Mouse (Mus musculus): Measurements from ENCODE around the gene Cpa5.

DNA sequence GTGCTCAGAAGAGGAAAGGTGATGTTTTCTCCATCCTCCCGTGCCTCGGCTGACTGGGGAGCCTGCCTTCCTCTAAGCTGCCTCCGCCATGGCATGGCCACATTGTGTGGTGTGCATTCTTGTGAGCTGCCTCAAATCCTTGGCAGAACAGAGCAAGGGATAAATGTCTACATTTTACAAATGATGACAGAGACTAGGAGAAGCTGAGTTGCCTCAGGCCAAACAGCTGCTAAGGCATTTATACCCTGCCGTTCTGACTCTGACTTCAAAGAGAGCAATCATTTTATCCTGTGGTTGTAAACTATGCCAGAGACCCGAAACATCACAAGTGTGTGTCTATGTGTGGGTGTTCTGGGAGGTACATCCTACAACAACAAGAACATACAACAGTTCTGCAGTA, 56.8 kb downstream of the Cpa5 start:
- TF ChIP-seq CTCF (IDR thresholded peaks at IDR 0.05 in 2 of 3, conservative IDR thresholded peaks at IDR 0.05 in 1 of 3; ENCODE audit: control insufficient read depth in 1 of 3, insufficient read depth in 1 of 3, low read depth in 2 of 3, low read length in 3 of 3, poor library complexity in 1 of 3, severe bottlenecking in 1 of 3) (no peak), RAD21 (IDR thresholded peaks at IDR 0.05; ENCODE audit: low read depth, low read length) (no peak), MAFK (IDR thresholded peaks at IDR 0.05; ENCODE audit: borderline replicate concordance, low read depth, low read length) (no peak), EP300 (IDR thresholded peaks at IDR 0.05; ENCODE audit: low read depth in 1 of 2, low read length in 2 of 2) (no peak), CHD1 (IDR thresholded peaks at IDR 0.05; ENCODE audit: low read depth, low read length) (no peak), GATA1 (IDR thresholded peaks at IDR 0.05; ENCODE audit: low read depth, low read length) (no peak), HCFC1 (IDR thresholded peaks at IDR 0.05; ENCODE audit: low read depth, low read length) (no peak), MAX (IDR thresholded peaks at IDR 0.05; ENCODE audit: low read length) (no peak), UBTF (IDR thresholded peaks at IDR 0.05; ENCODE audit: borderline replicate concordance, insufficient read depth, low read depth, low read length) (no peak)
